9 mouse cellular contexts compared by ENCODE assay signal in the genomic region with DNA sequence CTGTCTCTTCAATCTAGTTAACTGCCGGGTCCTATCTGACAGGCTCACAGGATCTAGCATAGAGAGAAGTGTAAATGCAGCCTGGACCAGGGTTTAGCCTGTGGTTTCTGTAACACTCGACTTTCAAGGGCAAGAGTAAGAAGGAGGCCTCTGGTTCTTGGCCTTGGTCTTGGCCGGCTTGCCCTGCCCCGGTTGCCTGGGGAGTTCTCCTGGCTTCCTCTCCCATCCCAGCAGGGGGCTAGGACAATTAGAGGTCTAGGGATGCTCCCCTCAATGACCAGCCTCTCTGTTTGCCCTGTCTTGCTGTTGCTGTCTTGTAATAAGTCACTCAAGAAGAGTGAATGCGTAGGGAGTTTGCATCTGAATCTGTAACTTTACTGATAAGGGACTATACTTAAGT. TPM values are rescaled to one million over a fixed set of nuclear protein-coding genes. Genes with fewer than 3 reads are reported as not detected.
A peak's percentile ranks its signal among the peaks of the same experiment; 100 is the strongest.
DNase-seq lines count a peak whose midpoint lies in the region; ATAC-seq and TF ChIP-seq lines count a peak whose summit lies in the region.
"Had no signal": no experiment of that assay in that cellular context is flagged by ENCODE, and none has a peak within 500 bp of the region (broad histone marks: within the 10 kb centered on the region; RNA-seq: fewer than 3 reads in every experiment).

No protein-coding gene starts in this region.

- 39% methylated on average over 5 of the region's 5 CpGs for WGBS in kidney, postnatal 0 days
- 41% methylated on average over 5 of the region's 5 CpGs for WGBS in forebrain, embryonic 16.5 days
- 48% methylated on average over 5 of the region's 5 CpGs for WGBS in liver, postnatal 0 days (ENCODE audit: insufficient replicate concordance)

- TF ChIP-seq CTCF in kidney, postnatal 0 days (IDR thresholded peaks at IDR 0.05; ENCODE audit: low read depth) = no peak
- TF ChIP-seq CTCF in liver, postnatal 0 days (IDR thresholded peaks at IDR 0.05; ENCODE audit: low read depth) = no peak

- no peaks in the 10 kb centered on the region for H3K27me3 ChIP-seq in kidney, postnatal 0 days (ENCODE audit: insufficient read depth, low read length)
- H3K27me3 ChIP-seq in forebrain, embryonic 16.5 days (replicated peaks; ENCODE audit: control insufficient read depth, insufficient read depth, low read length) = no peaks in the 10 kb centered on the region
- no peaks in the 10 kb centered on the region for H3K27me3 ChIP-seq in liver, postnatal 0 days (ENCODE audit: insufficient read depth, low read length)

- no peaks in the 10 kb centered on the region for H3K36me3 ChIP-seq in kidney, postnatal 0 days (ENCODE audit: insufficient read depth, low read length)
- H3K36me3 ChIP-seq in forebrain, embryonic 16.5 days (ENCODE audit: control insufficient read depth, insufficient read depth) = no peaks in the 10 kb centered on the region
- H3K36me3 ChIP-seq in liver, postnatal 0 days (replicated peaks; ENCODE audit: insufficient read depth, low read length) = no peaks in the 10 kb centered on the region

- DNase-seq in kidney, postnatal 0 days (ENCODE audit: low spot score) = peak; percentile 38
- no peak for DNase-seq in kidney, postnatal 25 days
- peak; percentile 16 for DNase-seq in ZHBTc4 (ENCODE audit: low read depth, low spot score)
- DNase-seq in liver, postnatal 0 days = no peak
- DNase-seq in kidney, postnatal 14 days = no peak

- no peak overlapping the region for H3K27ac ChIP-seq in kidney, postnatal 0 days
- no peak overlapping the region for H3K27ac ChIP-seq in forebrain, embryonic 16.5 days (ENCODE audit: low read length)
- H3K27ac ChIP-seq in liver, postnatal 0 days (ENCODE audit: low read depth) = no peak overlapping the region

- H3K4me3 ChIP-seq in kidney, postnatal 0 days (replicated peaks; ENCODE audit: low read depth, low read length) = peak overlapping the region; percentile 86; the same call in 1 of the 2 replicates
- peak overlapping the region; percentile 72 for H3K4me3 ChIP-seq in forebrain, embryonic 16.5 days (replicated peaks; ENCODE audit: low read length)
- no peak overlapping the region for H3K4me3 ChIP-seq in liver, postnatal 0 days (ENCODE audit: low read depth, low read length)

- no peak for ATAC-seq in kidney, postnatal 0 days (replicated peaks; ENCODE audit: low FRiP score, low read depth)
- no peak for ATAC-seq in forebrain, embryonic 16.5 days
- no peak for ATAC-seq in liver, postnatal 0 days
- ATAC-seq in inflammation-experienced regulatory T-cells, adult 6 months = no peak
- no peak for ATAC-seq in megakaryocyte-erythroid progenitor cell, adult 5-6 weeks (replicated peaks; ENCODE audit: low FRiP score, low TSS enrichment, poor library complexity, severe bottlenecking)

- H3K9me3 ChIP-seq in kidney, postnatal 0 days (replicated peaks; ENCODE audit: low read length) = no peaks in the 10 kb centered on the region
- H3K9me3 ChIP-seq in forebrain, embryonic 16.5 days (ENCODE audit: control insufficient read depth, low read length) = no peaks in the 10 kb centered on the region
- no peaks in the 10 kb centered on the region for H3K9me3 ChIP-seq in liver, postnatal 0 days (ENCODE audit: low read length)

- TF ChIP-seq EP300 in liver, postnatal 0 days (IDR thresholded peaks at IDR 0.05; ENCODE audit: low read depth) = no peak

- H3K4me1 ChIP-seq in kidney, postnatal 0 days (replicated peaks; ENCODE audit: insufficient read depth, low read length) = peaks cover 12% of the 10 kb centered on the region; the same call in 1 of the 2 replicates
- peaks cover 34% of the 10 kb centered on the region for H3K4me1 ChIP-seq in forebrain, embryonic 16.5 days (replicated peaks; ENCODE audit: control insufficient read depth, insufficient read depth, low read length)
- peaks cover 12% of the 10 kb centered on the region for H3K4me1 ChIP-seq in liver, postnatal 0 days (ENCODE audit: insufficient read depth)

- peak overlapping the region; percentile 95 for H3K4me2 ChIP-seq in kidney, postnatal 0 days (ENCODE audit: low read length)
- peak overlapping the region; percentile 53 for H3K4me2 ChIP-seq in forebrain, embryonic 16.5 days (ENCODE audit: low read length)
- peak overlapping the region; percentile 88 for H3K4me2 ChIP-seq in liver, postnatal 0 days (ENCODE audit: low read depth, low read length)

- H3K9ac ChIP-seq in kidney, postnatal 0 days (ENCODE audit: low read depth, low read length) = peak overlapping the region; percentile 85; the same call in 1 of the 2 replicates
- peak overlapping the region; percentile 30; the same call in 1 of the 2 replicates for H3K9ac ChIP-seq in forebrain, embryonic 16.5 days (replicated peaks; ENCODE audit: low read depth, low read length)
- H3K9ac ChIP-seq in liver, postnatal 0 days (replicated peaks) = no peak overlapping the region

RNA-seq across cellular contexts. Expression of gene Slc41a1, which starts 2.0 kb away (rescaled TPM):
- polyA plus RNA-seq in kidney, postnatal 0 days (2015; fragmentation: Nextera tagmentation; extraction: Ambion mirVana) = 12.2 and 12.6 TPM in 2 replicates
- 15.4 and 20.8 TPM in 2 replicates for polyA plus RNA-seq in forebrain, embryonic 16.5 days (2015; fragmentation: Nextera tagmentation; extraction: Ambion mirVana)
- 0.81 and 0.91 TPM in 2 replicates for polyA plus RNA-seq in liver, postnatal 0 days (2015; fragmentation: Nextera tagmentation; extraction: Ambion mirVana)
- polyA plus RNA-seq in inflammation-experienced regulatory T-cells, adult 6 months (2017; shearing (Covaris generic)) = 10 to 100 TPM; 14.0 to 24.6 (median 17.6) TPM
- total RNA-seq in megakaryocyte-erythroid progenitor cell, adult 5-6 weeks (2014; fragmentation: Nextera tagmentation) = 4.1 and 5.2 TPM in 2 replicates
- total RNA-seq in megakaryocyte-erythroid progenitor cell, adult 5-6 weeks (2017) = 6.1 and 8.2 TPM in 2 replicates

RNA-seq across cellular contexts. Expression of gene Pm20d1, which starts 32.1 kb away (rescaled TPM):
- 5.7 and 6.5 TPM in 2 replicates for polyA plus RNA-seq in kidney, postnatal 0 days (2015; fragmentation: Nextera tagmentation; extraction: Ambion mirVana)
- 0.18 and 0.67 TPM in 2 replicates for polyA plus RNA-seq in forebrain, embryonic 16.5 days (2015; fragmentation: Nextera tagmentation; extraction: Ambion mirVana)
- polyA plus RNA-seq in liver, postnatal 0 days (2015; fragmentation: Nextera tagmentation; extraction: Ambion mirVana) = 10.5 and 10.7 TPM in 2 replicates
- polyA plus RNA-seq in inflammation-experienced regulatory T-cells, adult 6 months (2017; shearing (Covaris generic)) = under 1 TPM; 0.08 to 0.11 (median 0.08) TPM
- total RNA-seq in megakaryocyte-erythroid progenitor cell, adult 5-6 weeks (2014; fragmentation: Nextera tagmentation) = 0.20 TPM in 1 of 2 replicates, not detected in the other
- total RNA-seq in megakaryocyte-erythroid progenitor cell, adult 5-6 weeks (2017) = not detected in 2 replicates
- total RNA-seq: hematopoietic stem cell, adult 5-6 weeks had no signal

RNA-seq across cellular contexts. Expression of gene Rab29, which starts 37.7 kb away (rescaled TPM):
- 23.4 and 26.7 TPM in 2 replicates for polyA plus RNA-seq in kidney, postnatal 0 days (2015; fragmentation: Nextera tagmentation; extraction: Ambion mirVana)
- polyA plus RNA-seq in forebrain, embryonic 16.5 days (2015; fragmentation: Nextera tagmentation; extraction: Ambion mirVana) = 8.8 and 9.0 TPM in 2 replicates
- 9.0 and 10.3 TPM in 2 replicates for polyA plus RNA-seq in liver, postnatal 0 days (2015; fragmentation: Nextera tagmentation; extraction: Ambion mirVana)
- 10 to 100 TPM; 36.3 to 55.1 (median 42.5) TPM for polyA plus RNA-seq in inflammation-experienced regulatory T-cells, adult 6 months (2017; shearing (Covaris generic))
- 7.9 and 18.1 TPM in 2 replicates for total RNA-seq in megakaryocyte-erythroid progenitor cell, adult 5-6 weeks (2014; fragmentation: Nextera tagmentation)
- 10.1 and 10.9 TPM in 2 replicates for total RNA-seq in megakaryocyte-erythroid progenitor cell, adult 5-6 weeks (2017)

Comparison
In these comparisons a context has a peak if more than half of its experiments do, and no peak if none do; other contexts are left out.
1. DNase-seq: peak in kidney, postnatal 0 days (single experiment) and ZHBTc4 (single experiment); none in kidney, postnatal 25 days (0 of 2), liver, postnatal 0 days (single experiment) and kidney, postnatal 14 days (single experiment).
2. Peak in every context shown above with its lines, with median percentiles within 50 percentile points of each other: H3K4me2 ChIP-seq.